Mouse (Mus musculus) neural tube, embryonic 14.5 days (tissue): ENCODE measurements around the gene Emd. TPM values are rescaled to one million over a fixed set of nuclear protein-coding genes. Genes with fewer than 3 reads are reported as not detected.

Experiments used
- microRNA-seq: library from miRNA; unstranded; fragments of <30 nt; microRNA quantifications from one replicate; pipeline ENCODE4, GENCODE M21; 2016
- polyA plus RNA-seq: library from polyadenylated mRNA; unstranded; fragments of >200 nt; fragmentation: Nextera tagmentation; extraction: Ambion mirVana; gene quantifications from 2 replicates; pipeline ENCODE4 v1.2.1, GENCODE M21; 2014

Gene Emd
- polyA plus RNA-seq, 1 experiment from 2014 or later: 17.0 TPM

Small RNA genes lying within 50 kb of the gene (microRNA-seq; reads per million reads assigned to microRNA genes)
- not detected for gene Mir7091

Other genes starting within 250 kb of the Emd start
- 31.3 and 39.7 TPM in 2 replicates for gene Irak1, start 230.8 kb upstream of the Emd start, polyA plus RNA-seq
- not detected in 2 replicates for gene Opn1mw, start 127.2 kb upstream of the Emd start, polyA plus RNA-seq
- 16.3 and 16.4 TPM in 2 replicates for gene Mecp2, start 119.3 kb upstream of the Emd start, polyA plus RNA-seq
- not detected in 2 replicates for gene Tex28, start 86.8 kb upstream of the Emd start, polyA plus RNA-seq
- gene Tktl1, start 77.4 kb upstream of the Emd start, polyA plus RNA-seq: 0.10 and 0.16 TPM in 2 replicates
- 63.0 and 121 TPM in 2 replicates for gene Flna, start 4.9 kb upstream of the Emd start, polyA plus RNA-seq
- gene Rpl10, start 16.1 kb downstream of the Emd start, polyA plus RNA-seq: 476 and 568 TPM in 2 replicates
- 62.0 and 65.8 TPM in 2 replicates for gene Taz, start 27.2 kb downstream of the Emd start, polyA plus RNA-seq
- 3.7 and 4.1 TPM in 2 replicates for gene Dnase1l1, start 27.6 kb downstream of the Emd start, polyA plus RNA-seq
- 213 and 279 TPM in 2 replicates for gene Atp6ap1, start 42.4 kb downstream of the Emd start, polyA plus RNA-seq
- 761 and 960 TPM in 2 replicates for gene Gdi1, start 50.3 kb downstream of the Emd start, polyA plus RNA-seq
- 50.4 and 52.5 TPM in 2 replicates for gene Fam50a, start 58.3 kb downstream of the Emd start, polyA plus RNA-seq
- 42.5 and 47.1 TPM in 2 replicates for gene Plxna3, start 74.4 kb downstream of the Emd start, polyA plus RNA-seq
- 71.5 and 73.3 TPM in 2 replicates for gene Lage3, start 98.9 kb downstream of the Emd start, polyA plus RNA-seq
- 70.3 and 73.7 TPM in 2 replicates for gene Ubl4a, start 118.5 kb downstream of the Emd start, polyA plus RNA-seq
- gene Slc10a3, start 118.7 kb downstream of the Emd start, polyA plus RNA-seq: 6.9 and 7.8 TPM in 2 replicates
- 36.4 and 37.1 TPM in 2 replicates for gene Fam3a, start 138.6 kb downstream of the Emd start, polyA plus RNA-seq
- gene Ikbkg, start 138.6 kb downstream of the Emd start, polyA plus RNA-seq: 18.3 and 19.2 TPM in 2 replicates
- 53.4 and 57.2 TPM in 2 replicates for gene G6pdx, start 174.5 kb downstream of the Emd start, polyA plus RNA-seq
- not detected in 2 replicates for gene Gm6880, start 226.7 kb downstream of the Emd start, polyA plus RNA-seq